Mouse (Mus musculus): ENCODE results near the gene 1700057G04Rik. TPM values are rescaled to one million over a fixed set of nuclear protein-coding genes. Genes with fewer than 3 reads are reported as not detected.

Gene 1700057G04Rik
- polyA plus RNA-seq, 1 experiment, result not detected

DNA sequence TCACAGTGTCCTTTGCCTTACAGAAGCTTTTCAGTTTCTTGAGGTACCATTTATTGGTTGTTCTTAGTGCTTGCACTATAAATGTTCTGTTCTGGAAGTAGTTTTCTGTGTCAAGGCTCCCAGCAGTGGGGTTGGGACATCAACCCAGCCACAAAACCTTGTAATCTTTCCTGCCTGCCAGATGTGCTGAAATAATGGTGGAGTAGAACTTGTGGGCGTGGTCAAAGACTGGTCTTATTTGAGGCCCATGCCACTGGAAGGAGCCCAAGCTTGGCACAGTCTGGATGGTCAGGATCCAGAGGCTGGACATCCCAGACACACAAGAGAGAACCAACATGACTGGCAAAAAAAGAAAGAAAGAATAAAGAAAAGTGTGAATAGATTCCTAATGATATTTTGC is 78.2 kb downstream of the 1700057G04Rik start:
- Histone ChIP-seq H3K27ac (ENCODE audit: insufficient read depth, low read depth, low read length) (no peak overlapping the region), H3K4me3 (ENCODE audit: insufficient read depth, low read depth, low read length) (no peak overlapping the region), H3K4me1 (ENCODE audit: control insufficient read depth, insufficient read depth, low read length) (no peaks in the 10 kb centered on the region)
- TF ChIP-seq POLR2A (IDR thresholded peaks at IDR 0.05; ENCODE audit: insufficient read depth, low read depth, low read length) (no peak), CTCF (IDR thresholded peaks at IDR 0.05; ENCODE audit: insufficient read depth, low read depth, low read length) (no peak)
- 92% methylated on average over 1 of the region's 1 CpGs for WGBS

- no peak overlapping the region for H3K27ac ChIP-seq (ENCODE audit: insufficient read depth, low read depth, low read length)
- H3K4me3 ChIP-seq (ENCODE audit: insufficient read depth, low read depth, low read length), result no peak overlapping the region
- no peaks in the 10 kb centered on the region for H3K4me1 ChIP-seq (ENCODE audit: control insufficient read depth, insufficient read depth, low read length)
- TF ChIP-seq CTCF (IDR thresholded peaks at IDR 0.05; ENCODE audit: insufficient read depth, low read depth, low read length) (no peak), POLR2A (IDR thresholded peaks at IDR 0.05; ENCODE audit: insufficient read depth, low read depth, low read length) (no peak)
- 86% methylated on average over 5 of the region's 5 CpGs for WGBS
Measured at GRCm38 (mm10) chr9:92402628-92403027, 93.5 kb downstream of the 1700057G04Rik start.

Other genes with a start within 250 kb of the 1700057G04Rik start
- gene Plscr5, start 116.4 kb upstream of the 1700057G04Rik start, polyA plus RNA-seq (2012; ENCODE audit: insufficient read depth, insufficient read length, low replicate concordance, missing spikeins), result not detected in 2 replicates
- not detected in 2 replicates for gene Plscr1, start 59.6 kb upstream of the 1700057G04Rik start, polyA plus RNA-seq (2012; ENCODE audit: insufficient read depth, insufficient read length, low replicate concordance, missing spikeins)
- not detected in 2 replicates for gene Plscr2, start 33.8 kb upstream of the 1700057G04Rik start, polyA plus RNA-seq (2012; ENCODE audit: insufficient read depth, insufficient read length, low replicate concordance, missing spikeins)
- gene Plscr4, start 148.0 kb downstream of the 1700057G04Rik start, polyA plus RNA-seq (2012; ENCODE audit: insufficient read depth, insufficient read length, low replicate concordance, missing spikeins), result not detected in 2 replicates
- gene Plod2, start 232.8 kb downstream of the 1700057G04Rik start, polyA plus RNA-seq (2012; ENCODE audit: insufficient read depth, insufficient read length, low replicate concordance, missing spikeins), result not detected in 2 replicates

Measured in olfactory bulb, adult 2 months (tissue).